Mouse (Mus musculus) hindbrain, postnatal 0 days (tissue): ENCODE measurements around the gene Brsk2. TPM values are rescaled to one million over a fixed set of nuclear protein-coding genes. Genes with fewer than 3 reads are reported as not detected.

Source experiments
- ATAC-seq: fragments of 200-750 bp; cut with Nextera tagmentation; 2 replicates; pipeline ENCODE4 v1.8.0; 2017; ENCODE audit warnings: mild to moderate bottlenecking, moderate TSS enrichment, moderate library complexity
- DNase-seq: peaks from one replicate; pipeline ENCODE4 v3.0.0-alpha.2; 2015; ENCODE audit warnings: low spot score
- H3K27ac ChIP-seq: fragments of 300-500 bp; sonication (generic); 2 replicates; pipeline ENCODE4 v1.5.1; 2014; ENCODE audit warnings: mild to moderate bottlenecking
- H3K27me3 ChIP-seq: fragments of 300-500 bp; sonication (generic); 2 replicates; pipeline ENCODE4 v1.6.1; 2014; ENCODE audit warnings: low read length, mixed read lengths; ENCODE audit not compliant: insufficient read depth
- H3K36me3 ChIP-seq: fragments of 300-500 bp; sonication (generic); 2 replicates; pipeline ENCODE4 v1.6.1; 2014; ENCODE audit warnings: low read length, mixed read lengths; ENCODE audit not compliant: insufficient read depth
- H3K4me1 ChIP-seq: fragments of 300-500 bp; sonication (generic); 2 replicates; pipeline ENCODE4 v1.6.1; 2014; ENCODE audit warnings: antibody characterized with exemption, low read length, mixed read lengths; ENCODE audit not compliant: insufficient read depth
- H3K4me2 ChIP-seq: fragments of 300-500 bp; sonication (generic); 2 replicates; pipeline ENCODE4 v1.6.1; 2014; ENCODE audit warnings: low read depth, mild to moderate bottlenecking, low read length, moderate library complexity, mixed read lengths
- H3K4me3 ChIP-seq: fragments of 300-500 bp; sonication (generic); 2 replicates; pipeline ENCODE4 v1.5.1; 2014; ENCODE audit warnings: low read length
- H3K9ac ChIP-seq: fragments of 300-500 bp; sonication (generic); replicated peaks from 2 replicates; pipeline ENCODE4 v1.6.1; 2014; ENCODE audit warnings: mild to moderate bottlenecking, low read length, moderate library complexity, mixed read lengths
- H3K9me3 ChIP-seq: fragments of 300-500 bp; sonication (generic); 2 replicates; pipeline ENCODE4 v1.6.1; 2016; ENCODE audit warnings: low read length, mixed read lengths
- CTCF ChIP-seq: IDR thresholded peaks from 2 replicates; pipeline ENCODE4 v1.5.1; 2016; ENCODE audit warnings: antibody characterized with exemption, control low read depth, low read depth
- WGBS: fragments of 180-500 bp; shearing (Covaris S2); extraction: QIAGEN DNeasy Blood & Tissue Kit; methylation state at CpG from one replicate; pipeline ENCODE4 v1.1.7; 2014; 5-methylcytosine and 5-hydroxymethylcytosine counted together
- polyA plus RNA-seq: library from polyadenylated mRNA; unstranded; fragments of >200 nt; fragmentation: Nextera tagmentation; extraction: Ambion mirVana; gene quantifications from 2 replicates; pipeline ENCODE4 v1.2.1, GENCODE M21; 2015
- total RNA-seq: library from RNA; depleted of rRNA; stranded (reverse); fragments of >200 nt; gene quantifications from 2 replicates; pipeline ENCODE4 v1.2.3, GENCODE M21; 2014

Gene Brsk2
- total and polyA plus RNA-seq, 2 experiments from 2014 or later: 17.9 to 143 TPM

GRCm38 (mm10) chr7:141955565-141956173 is 6.1 kb downstream of the Brsk2 start:
- H3K36me3 ChIP-seq: no peaks in the 10 kb centered on the region

GRCm38 (mm10) chr7:141956174-141956566 is 6.6 kb downstream of the Brsk2 start:
- no peaks in the 10 kb centered on the region for H3K9me3 ChIP-seq
- 59% methylated on average over 8 of the region's 8 CpGs for WGBS
- no peak for TF ChIP-seq CTCF
- H3K36me3 ChIP-seq: no peaks in the 10 kb centered on the region
- H3K9ac ChIP-seq: no peak overlapping the region
- H3K4me2 ChIP-seq: no peak overlapping the region
- H3K4me1 ChIP-seq: peaks cover 66% of the 10 kb centered on the region
- no peak overlapping the region for H3K27ac ChIP-seq
- no peak overlapping the region for H3K4me3 ChIP-seq
- no peak for DNase-seq
- no peak for ATAC-seq
- no peaks in the 10 kb centered on the region for H3K27me3 ChIP-seq

More at GRCm38 (mm10) chr7:141955565-141956173, 6.1 kb downstream of the Brsk2 start:
- DNase-seq (peak; percentile 33), ATAC-seq (peak; percentile 22; the same call in 1 of the 2 replicates)
- Histone ChIP-seq H3K27me3 (no peaks in the 10 kb centered on the region), H3K4me1 (peaks cover 66% of the 10 kb centered on the region), H3K4me3 (no peak overlapping the region), H3K27ac (peak overlapping the region; percentile 3; the same call in 1 of the 2 replicates), H3K4me2 (no peak overlapping the region), H3K9ac (no peak overlapping the region), H3K9me3 (no peaks in the 10 kb centered on the region)
- TF ChIP-seq CTCF: no peak
- 59% methylated on average over 5 of the region's 5 CpGs for WGBS

DNA sequence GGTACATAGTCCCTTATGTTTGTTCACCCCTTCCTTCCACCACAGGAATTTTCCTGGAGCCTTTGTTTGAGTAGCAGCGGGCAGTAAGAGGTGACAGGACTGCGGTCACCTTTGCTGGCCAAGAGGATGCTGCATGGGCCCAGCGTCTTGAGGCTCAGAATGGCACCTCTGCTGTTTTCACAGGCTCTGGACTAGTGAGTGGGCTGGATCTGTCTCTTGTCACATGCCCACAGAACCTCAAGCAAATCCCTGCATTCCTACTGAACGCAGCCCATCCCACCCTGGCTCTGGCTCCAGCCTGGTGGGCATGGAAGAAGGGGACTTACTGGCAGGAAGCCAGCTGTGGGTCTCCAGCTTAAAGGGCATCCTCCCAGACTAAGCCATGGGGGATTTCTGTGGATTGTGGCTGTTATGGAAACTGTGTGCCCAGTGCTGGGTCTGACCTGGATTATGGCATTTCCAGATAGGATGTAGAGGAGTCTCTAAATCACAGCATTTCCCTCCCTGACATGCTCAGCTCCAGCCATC is 8.0 kb downstream of the Brsk2 start:
- no peaks in the 10 kb centered on the region for H3K36me3 ChIP-seq
- no peak overlapping the region for H3K4me2 ChIP-seq
- no peaks in the 10 kb centered on the region for H3K9me3 ChIP-seq
- no peak overlapping the region for H3K4me3 ChIP-seq
- DNase-seq (peak; percentile 59), ATAC-seq (no peak)
- H3K9ac ChIP-seq: no peak overlapping the region
- peaks cover 71% of the 10 kb centered on the region for H3K4me1 ChIP-seq
- H3K27me3 ChIP-seq: no peaks in the 10 kb centered on the region
- WGBS: 53% methylated on average over 4 of the region's 4 CpGs
- no peak for TF ChIP-seq CTCF
- H3K27ac ChIP-seq: peak overlapping the region; percentile 29; the same call in 1 of the 2 replicates

- ATAC-seq (no peak), DNase-seq (no peak)
- 70% methylated on average over 2 of the region's 2 CpGs for WGBS
- no peaks in the 10 kb centered on the region for H3K27me3 ChIP-seq
- H3K4me1 ChIP-seq: peaks cover 76% of the 10 kb centered on the region
- no peak overlapping the region for H3K4me3 ChIP-seq
- TF ChIP-seq CTCF: no peak
- H3K36me3 ChIP-seq: no peaks in the 10 kb centered on the region
- no peak overlapping the region for H3K4me2 ChIP-seq
- no peak overlapping the region for H3K9ac ChIP-seq
- H3K9me3 ChIP-seq: no peaks in the 10 kb centered on the region
- H3K27ac ChIP-seq: no peak overlapping the region
Measured at GRCm38 (mm10) chr7:141958211-141958610, 8.7 kb downstream of the Brsk2 start.

DNA sequence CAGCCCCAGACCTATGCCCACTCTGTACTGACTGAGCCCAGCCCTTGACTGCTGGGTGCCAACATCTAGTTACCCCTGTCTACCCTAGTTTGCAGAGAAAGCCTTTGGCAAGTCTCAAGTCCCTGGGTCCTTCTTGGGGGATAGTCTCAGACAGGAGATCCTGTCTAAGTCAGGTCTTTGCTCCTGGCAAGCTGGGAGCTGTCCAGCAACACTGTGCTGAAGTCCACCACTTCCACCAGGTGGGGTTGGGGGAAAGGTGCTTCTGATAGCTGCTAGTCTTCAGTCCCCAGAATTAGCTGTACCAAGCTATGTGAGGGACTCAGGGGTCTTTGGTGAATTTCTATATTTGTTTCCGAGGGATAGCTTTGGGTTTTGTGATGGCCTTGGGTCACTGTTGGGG is 9.6 kb downstream of the Brsk2 start:
- Histone ChIP-seq H3K9ac (no peak overlapping the region), H3K4me2 (no peak overlapping the region), H3K36me3 (no peaks in the 10 kb centered on the region), H3K4me1 (peaks cover 67% of the 10 kb centered on the region), H3K4me3 (no peak overlapping the region), H3K27ac (no peak overlapping the region), H3K9me3 (no peaks in the 10 kb centered on the region), H3K27me3 (no peaks in the 10 kb centered on the region)
- ATAC-seq (no peak), DNase-seq (no peak)
- no peak for TF ChIP-seq CTCF
- 84% methylated on average over 1 of the region's 1 CpGs for WGBS

DNA sequence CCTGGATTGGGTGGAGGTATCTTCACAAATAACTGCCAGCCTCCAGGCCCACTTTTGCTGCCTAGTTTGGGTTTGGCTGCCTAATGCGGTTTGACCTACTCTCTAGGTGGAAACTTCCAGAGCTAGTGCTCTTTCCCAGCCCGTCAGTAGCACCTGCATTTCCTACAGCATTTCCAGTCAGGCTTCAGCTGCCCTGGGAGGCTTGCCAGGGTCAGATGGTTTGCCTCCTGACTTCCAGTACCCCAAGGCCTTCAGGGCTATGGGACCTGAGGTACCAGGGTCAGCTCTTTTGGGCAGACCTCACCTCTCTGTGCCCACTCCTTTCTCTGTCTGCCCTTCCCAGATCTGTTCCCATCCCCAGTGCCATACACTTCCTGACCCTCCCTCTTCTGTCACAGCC is 11.4 kb downstream of the Brsk2 start:
- H3K9ac ChIP-seq: no peak overlapping the region
- H3K4me1 ChIP-seq: peaks cover 61% of the 10 kb centered on the region
- H3K4me3 ChIP-seq: no peak overlapping the region
- H3K9me3 ChIP-seq: no peaks in the 10 kb centered on the region
- no peak overlapping the region for H3K4me2 ChIP-seq
- ATAC-seq: no peak
- no peak for DNase-seq
- no peak overlapping the region for H3K27ac ChIP-seq
- 74% methylated on average over 2 of the region's 2 CpGs for WGBS
- no peaks in the 10 kb centered on the region for H3K36me3 ChIP-seq
- no peaks in the 10 kb centered on the region for H3K27me3 ChIP-seq
- no peak for TF ChIP-seq CTCF

DNA sequence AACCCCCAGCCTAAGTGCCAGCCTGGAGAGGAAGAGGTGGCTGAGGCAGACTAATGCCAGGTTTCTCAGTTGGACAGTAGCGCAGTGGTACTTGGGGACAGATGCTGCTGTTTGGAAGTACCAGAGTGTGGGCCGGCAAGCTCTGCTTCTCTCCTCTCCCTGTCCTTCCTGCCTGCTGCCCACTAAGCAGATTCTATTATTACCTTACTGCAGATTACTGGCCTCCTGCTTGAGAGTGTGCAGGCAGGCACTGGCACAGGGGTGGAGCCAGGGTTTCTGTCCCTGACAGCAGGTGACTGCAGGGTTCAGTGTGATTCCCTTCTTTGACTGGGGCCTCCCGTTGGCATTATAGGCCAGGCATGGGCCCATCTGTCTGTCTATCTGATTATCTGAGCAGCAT is 11.9 kb downstream of the Brsk2 start:
- H3K36me3 ChIP-seq: no peaks in the 10 kb centered on the region
- TF ChIP-seq CTCF: no peak
- H3K4me1 ChIP-seq: peaks cover 58% of the 10 kb centered on the region
- H3K9ac ChIP-seq: no peak overlapping the region
- ATAC-seq: no peak
- no peaks in the 10 kb centered on the region for H3K9me3 ChIP-seq
- H3K27me3 ChIP-seq: no peaks in the 10 kb centered on the region
- WGBS: 41% methylated on average over 3 of the region's 3 CpGs
- no peak overlapping the region for H3K4me2 ChIP-seq
- no peak overlapping the region for H3K27ac ChIP-seq
- no peak overlapping the region for H3K4me3 ChIP-seq
- no peak for DNase-seq
